Mouse (Mus musculus) lung, adult 2 months (tissue): Measurements from ENCODE around the gene Dnajc25. TPM values are rescaled to one million over a fixed set of nuclear protein-coding genes. Genes with fewer than 3 reads are reported as not detected.

Experiments
- DNase-seq: peaks from one replicate; pipeline ENCODE4 v3.0.0; 2022
- H3K4me1 ChIP-seq: fragments of 200-500 bp; 2 replicates; pipeline ENCODE4 v1.6.1; 2011; ENCODE audit warnings: low read length; ENCODE audit not compliant: control insufficient read depth, insufficient read depth
- H3K4me3 ChIP-seq: fragments of 200-500 bp; replicated peaks from 2 replicates; pipeline ENCODE3; 2011; ENCODE audit warnings: low read depth, mild to moderate bottlenecking, control low read depth, low read length; ENCODE audit errors: extremely low read depth
- CTCF ChIP-seq: fragments of 200-500 bp; IDR thresholded peaks from 2 replicates; pipeline ENCODE4 v1.5.1; 2011; ENCODE audit warnings: mild to moderate bottlenecking, low read length, control low read depth; ENCODE audit not compliant: insufficient read depth
- POLR2A ChIP-seq: fragments of 200-500 bp; IDR thresholded peaks from 2 replicates; pipeline ENCODE4 v1.6.1; 2011; ENCODE audit warnings: low read depth, mild to moderate bottlenecking, control low read depth, low read length, borderline replicate concordance; ENCODE audit errors: extremely low read depth
- WGBS: fragments of 180-500 bp; shearing (Covaris S2); methylation state at CpG from one replicate; pipeline ENCODE4 v1.1.7; 2018; 5-methylcytosine and 5-hydroxymethylcytosine counted together
- polyA plus RNA-seq: library from polyadenylated mRNA; depleted of rRNA; stranded (reverse); fragments of >200 nt; gene quantifications from 2 replicates; pipeline ENCODE4 v1.2.3, GENCODE M21; 2012

Dnajc25 gene
- polyA plus RNA-seq, 1 experiment, result 3.6 TPM

DNA sequence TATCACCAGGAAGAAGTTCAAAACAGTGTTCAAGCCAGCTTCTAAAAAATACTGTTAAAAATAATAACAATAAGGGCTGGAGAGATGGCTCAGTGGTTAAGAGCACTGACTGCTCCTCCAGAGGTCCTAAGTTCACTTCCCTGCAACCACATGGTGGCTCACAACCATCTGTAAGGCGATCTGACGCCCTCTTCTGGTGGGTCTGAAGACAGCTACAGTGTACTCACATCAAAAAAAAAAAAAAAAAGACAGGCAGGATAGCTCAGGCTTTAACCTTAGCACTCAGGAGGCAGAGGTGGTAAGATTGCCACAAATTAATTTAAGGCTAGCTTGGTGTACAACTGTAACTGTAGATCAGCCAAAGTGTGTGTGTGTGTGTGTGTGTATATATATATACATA lies 5.8 kb downstream of the Dnajc25 start:
- no peak overlapping the region for H3K4me3 ChIP-seq
- peaks cover 5% of the 10 kb centered on the region; the same call in 1 of the 2 replicates for H3K4me1 ChIP-seq
- peak; percentile 44 for TF ChIP-seq CTCF
- no peak for TF ChIP-seq POLR2A
- 5% methylated on average over 2 of the region's 2 CpGs for WGBS
- DNase-seq, result no peak

DNA sequence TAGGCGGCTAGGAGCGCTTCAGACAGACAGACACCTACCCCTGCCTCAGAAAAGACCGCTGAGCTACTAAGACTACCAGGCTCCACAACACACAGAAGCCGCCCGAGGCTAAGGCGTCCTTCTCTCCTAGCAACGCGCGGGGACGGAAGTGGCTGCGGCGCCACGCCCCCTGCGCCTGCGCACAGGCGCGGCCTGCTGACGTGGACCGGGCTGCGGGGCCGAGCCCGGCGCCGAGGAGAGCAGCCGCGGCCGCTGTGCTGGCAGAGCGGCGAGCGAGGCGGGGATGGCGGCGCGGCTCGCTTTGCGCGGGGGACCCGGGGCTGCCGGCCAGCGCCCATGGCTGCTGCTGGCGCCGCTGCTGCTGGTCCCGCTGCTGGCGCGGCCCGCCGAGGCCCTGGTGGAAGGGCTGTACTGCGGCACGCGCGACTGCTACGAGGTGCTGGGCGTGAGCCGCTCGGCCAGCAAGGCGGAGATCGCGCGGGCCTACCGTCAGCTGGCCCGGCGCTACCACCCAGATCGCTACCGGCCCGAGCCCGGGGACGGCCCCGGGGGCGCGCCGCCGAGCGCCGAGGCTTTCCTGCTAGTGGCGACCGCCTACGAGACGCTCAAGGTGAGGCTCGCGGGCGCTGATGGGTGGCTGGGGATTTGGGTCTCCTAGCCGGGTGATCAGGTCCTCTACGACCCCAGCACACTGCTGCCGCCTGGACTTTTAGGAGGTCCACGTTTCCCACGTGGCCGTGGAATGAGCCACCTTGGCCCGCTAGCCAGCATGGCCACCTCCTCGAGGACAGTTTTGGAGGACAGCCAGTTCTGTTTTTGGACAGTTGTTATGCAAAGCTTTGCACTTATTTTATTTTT lies 8.3 kb downstream of the Dnajc25 start, which contains the start of gene Gm20503:
TSS of gene Gm20503 (plus strand) at position 263 of the 858 bp plus-strand sequence.
- Histone ChIP-seq H3K4me1 (peaks cover 7% of the 10 kb centered on the region), H3K4me3 (peak within 1 kb of the TSS; percentile 73)
- peak; percentile 86 for DNase-seq
- under 1% methylated on average over 89 of the region's 89 CpGs for WGBS
- no peak for TF ChIP-seq CTCF
- TF ChIP-seq POLR2A, result peak; percentile 71; the same call in 1 of the 2 replicates

DNA sequence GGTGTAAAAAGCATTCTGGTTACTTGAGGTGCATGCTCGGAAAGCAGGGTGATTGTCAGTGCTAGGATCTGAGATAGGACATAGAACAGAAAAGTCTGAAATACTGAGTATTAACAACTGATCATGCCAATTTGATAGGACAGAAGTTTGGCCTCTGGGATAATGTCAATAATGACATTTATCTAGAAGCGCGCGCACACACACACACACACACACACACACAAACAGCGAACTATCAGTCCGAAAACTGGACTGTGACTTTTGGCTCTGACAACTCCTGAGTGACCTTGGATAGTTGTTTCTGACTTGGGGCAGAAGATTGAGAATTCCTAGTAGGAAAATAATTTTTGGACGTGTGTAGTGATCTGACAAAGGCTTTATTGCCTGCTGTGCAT lies 8.9 kb downstream of the Dnajc25 start:
- 21% methylated on average over 7 of the region's 7 CpGs for WGBS
- H3K4me1 ChIP-seq, result peaks cover 7% of the 10 kb centered on the region
- TF ChIP-seq CTCF, result no peak
- TF ChIP-seq POLR2A, result no peak
- no peak for DNase-seq
- peak overlapping the region; percentile 73 for H3K4me3 ChIP-seq

DNA sequence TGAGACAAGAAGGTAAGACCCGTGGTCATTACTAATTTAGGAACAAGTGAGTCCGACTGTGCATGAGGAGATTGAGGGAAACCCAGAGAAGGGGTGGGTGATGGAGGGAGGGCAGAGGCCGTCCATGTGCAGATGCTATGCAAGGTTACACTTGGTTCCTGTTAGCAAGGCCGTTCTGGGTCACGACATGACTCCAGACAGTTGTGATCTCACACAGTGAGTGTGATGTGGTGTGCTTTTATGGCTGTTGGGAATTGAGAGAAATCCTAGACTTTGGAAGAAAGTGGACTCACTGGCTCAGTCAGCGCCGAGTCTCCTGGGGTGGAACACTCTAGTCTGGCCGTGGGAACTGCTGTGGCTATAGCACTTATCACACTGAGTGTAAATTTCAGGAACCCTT lies 11.3 kb downstream of the Dnajc25 start:
- no peak for DNase-seq
- WGBS, result 58% methylated on average over 8 of the region's 8 CpGs
- Histone ChIP-seq H3K4me1 (peaks cover 7% of the 10 kb centered on the region), H3K4me3 (no peak overlapping the region)
- TF ChIP-seq CTCF (no peak), POLR2A (no peak)

DNA sequence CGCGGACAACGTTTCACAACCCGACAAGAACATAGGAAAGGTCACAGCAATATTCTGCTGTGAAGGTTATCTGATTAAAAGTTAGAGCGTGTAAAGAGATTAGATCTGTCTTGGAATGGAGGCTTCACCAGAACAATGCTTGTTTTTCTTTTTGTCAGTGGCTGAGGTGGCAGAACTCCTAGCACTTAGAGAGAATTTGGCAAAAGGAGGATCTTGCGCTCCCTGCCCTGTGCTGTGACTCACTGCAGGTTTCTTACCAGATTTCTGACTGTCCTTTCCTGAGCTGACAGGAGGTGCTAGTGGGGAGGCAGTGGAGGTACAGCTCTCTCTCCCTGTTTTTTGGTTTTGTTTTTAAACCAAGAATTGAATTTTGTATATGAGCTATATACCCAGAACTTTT lies 12.2 kb downstream of the Dnajc25 start:
- peaks cover 7% of the 10 kb centered on the region for H3K4me1 ChIP-seq
- DNase-seq, result no peak
- TF ChIP-seq CTCF (no peak), POLR2A (no peak)
- 57% methylated on average over 6 of the region's 6 CpGs for WGBS
- no peak overlapping the region for H3K4me3 ChIP-seq

DNA sequence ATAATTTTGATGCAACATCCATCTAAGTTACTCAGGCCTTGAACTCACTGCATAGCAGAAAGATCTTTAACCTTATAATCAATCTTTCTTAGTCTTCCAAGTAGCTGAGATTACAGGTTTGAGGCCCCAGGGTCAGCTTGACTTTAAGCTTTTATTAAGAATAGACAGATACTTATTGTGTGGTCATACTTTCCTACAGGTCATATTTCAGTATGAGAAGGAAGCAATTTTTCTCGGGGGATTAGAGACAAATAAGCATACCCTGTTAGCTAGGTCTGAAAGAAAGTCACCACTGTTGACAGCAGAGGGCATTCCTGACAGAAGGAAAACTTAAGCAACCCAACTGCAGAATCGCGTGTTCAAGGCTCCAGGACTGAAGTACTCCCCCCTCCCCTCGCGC lies 13.1 kb downstream of the Dnajc25 start:
- Histone ChIP-seq H3K4me3 (no peak overlapping the region), H3K4me1 (peaks cover 7% of the 10 kb centered on the region)
- no peak for DNase-seq
- TF ChIP-seq CTCF (no peak), POLR2A (no peak)
- WGBS, result 72% methylated on average over 5 of the region's 5 CpGs

DNA sequence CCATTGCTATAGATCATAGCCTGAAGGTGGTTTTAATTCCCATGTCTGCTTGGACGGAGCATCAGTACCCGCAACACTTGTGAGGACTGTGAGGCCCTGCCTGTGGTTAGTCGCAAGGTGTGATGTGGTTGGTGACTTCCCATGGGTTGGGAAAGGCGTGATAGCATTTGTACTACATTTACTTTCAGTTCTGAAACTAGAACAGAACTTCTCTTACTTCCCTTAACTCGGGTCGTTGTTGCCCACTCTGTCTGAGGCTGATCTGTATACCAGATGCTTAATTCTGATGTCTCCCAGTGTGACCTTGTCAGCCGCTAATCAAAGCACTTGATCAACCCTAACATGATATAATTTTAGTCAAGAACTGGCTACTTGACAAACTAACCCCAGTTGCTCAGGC lies 14.3 kb downstream of the Dnajc25 start:
- Histone ChIP-seq H3K4me3 (no peak overlapping the region), H3K4me1 (peaks cover 6% of the 10 kb centered on the region)
- DNase-seq, result no peak
- WGBS, result 77% methylated on average over 7 of the region's 7 CpGs
- no peak for TF ChIP-seq POLR2A
- no peak for TF ChIP-seq CTCF

DNA sequence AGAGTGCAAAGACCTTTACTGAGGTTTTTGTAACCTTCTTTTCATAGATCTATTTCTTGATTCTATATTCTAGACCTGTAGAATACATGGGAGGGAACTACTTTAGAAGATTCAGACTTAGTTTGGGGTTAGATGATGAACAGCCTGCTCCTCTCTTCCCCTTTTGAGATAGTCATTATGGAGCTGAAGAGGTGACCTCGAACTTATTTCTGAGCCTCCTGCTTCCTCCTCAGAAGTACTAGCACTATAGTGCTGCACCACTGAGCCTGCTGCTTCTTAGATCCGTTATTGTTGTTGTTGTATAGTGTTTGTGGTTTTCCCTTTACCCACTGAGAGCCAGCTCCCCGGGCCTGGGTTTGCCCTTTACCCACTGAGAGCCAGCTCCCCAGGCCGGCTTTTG lies 14.8 kb downstream of the Dnajc25 start:
- DNase-seq, result no peak
- H3K4me3 ChIP-seq, result no peak overlapping the region
- 68% methylated on average over 4 of the region's 4 CpGs for WGBS
- H3K4me1 ChIP-seq, result peaks cover 3% of the 10 kb centered on the region
- TF ChIP-seq CTCF, result no peak
- no peak for TF ChIP-seq POLR2A

DNA sequence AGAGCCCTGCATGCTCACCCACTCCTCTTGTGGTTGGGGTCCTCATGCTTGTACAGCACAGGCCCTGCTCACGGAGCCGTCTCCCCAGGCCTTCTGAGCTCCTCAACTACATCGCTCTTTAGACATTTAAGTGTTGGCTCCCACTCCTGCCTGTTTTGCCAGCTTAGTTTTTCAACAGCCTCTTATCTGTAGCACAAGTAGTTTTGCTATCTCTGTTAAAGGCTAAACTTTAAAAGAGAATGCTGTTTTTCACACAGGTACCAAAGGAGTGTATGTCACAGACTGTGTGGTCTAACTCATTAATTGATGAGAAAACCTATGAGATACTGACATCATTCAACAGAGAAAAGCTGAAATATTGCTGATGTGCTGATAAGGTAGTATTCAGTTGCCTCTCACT lies 16.6 kb downstream of the Dnajc25 start:
- no peak overlapping the region for H3K4me3 ChIP-seq
- DNase-seq, result no peak
- TF ChIP-seq CTCF (no peak), POLR2A (no peak)
- 54% methylated on average over 3 of the region's 3 CpGs for WGBS
- peaks cover under 1% of the 10 kb centered on the region for H3K4me1 ChIP-seq

DNA sequence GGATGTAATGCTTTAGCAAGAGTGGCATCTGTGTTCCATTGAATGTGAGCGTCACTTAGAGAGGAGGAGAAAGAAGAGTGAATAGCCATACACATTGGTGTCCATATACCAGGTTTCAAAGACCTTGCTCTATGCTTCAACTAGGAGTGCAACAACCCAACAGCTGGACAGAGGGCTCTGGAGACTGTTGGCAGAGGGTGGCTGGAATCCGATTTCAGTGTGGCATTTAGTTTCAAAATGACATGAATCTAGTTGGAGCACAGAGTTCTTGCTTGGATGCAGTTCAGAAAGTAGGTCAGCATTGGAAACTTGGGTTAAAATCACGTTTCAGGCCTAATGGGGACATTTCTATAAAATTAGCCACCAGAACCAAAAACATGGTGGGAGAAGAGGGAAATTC lies 20.3 kb downstream of the Dnajc25 start:
- Histone ChIP-seq H3K4me3 (no peak overlapping the region), H3K4me1 (no peaks in the 10 kb centered on the region; the same call in none of the 2 replicates)
- TF ChIP-seq CTCF (no peak), POLR2A (no peak)
- 79% methylated on average over 3 of the region's 3 CpGs for whole genome bisulfite sequencing
- no peak for DNase-seq
